Mouse (Mus musculus): ENCODE results near the gene Mymk.
A peak's percentile ranks its signal among the peaks of the same experiment; 100 is the strongest.

The Mymk gene

GRCm38 (mm10) chr2:27037008-27037407 is 35.0 kb downstream of the Mymk start:
- DNase-seq (ENCODE audit: low spot score in 2 of 2), result no peak

GRCm38 (mm10) chr2:27036003-27036402 is 36.0 kb downstream of the Mymk start:
- no peak for DNase-seq (ENCODE audit: low spot score in 2 of 2)

DNA sequence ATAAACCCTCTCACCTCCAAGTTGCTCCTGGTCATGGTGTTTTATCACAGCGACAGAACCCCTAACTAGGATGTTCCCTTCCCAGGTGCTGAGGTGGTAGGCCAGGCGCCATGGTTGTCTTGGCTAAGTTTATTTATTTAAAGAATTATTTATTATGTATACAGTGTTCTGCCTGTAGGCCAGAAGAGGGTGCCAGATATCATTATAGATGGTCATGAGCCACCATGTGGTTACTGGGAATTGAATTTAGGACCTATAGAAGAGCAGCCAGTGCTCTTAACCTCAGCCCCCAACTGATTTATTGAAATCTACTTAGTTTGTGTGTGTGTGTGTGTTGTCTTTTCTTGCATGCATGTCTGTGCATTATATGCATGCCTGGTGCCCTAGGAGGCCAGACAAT is 39.6 kb downstream of the Mymk start:
- DNase-seq (ENCODE audit: low spot score in 2 of 2), result no peak

DNA sequence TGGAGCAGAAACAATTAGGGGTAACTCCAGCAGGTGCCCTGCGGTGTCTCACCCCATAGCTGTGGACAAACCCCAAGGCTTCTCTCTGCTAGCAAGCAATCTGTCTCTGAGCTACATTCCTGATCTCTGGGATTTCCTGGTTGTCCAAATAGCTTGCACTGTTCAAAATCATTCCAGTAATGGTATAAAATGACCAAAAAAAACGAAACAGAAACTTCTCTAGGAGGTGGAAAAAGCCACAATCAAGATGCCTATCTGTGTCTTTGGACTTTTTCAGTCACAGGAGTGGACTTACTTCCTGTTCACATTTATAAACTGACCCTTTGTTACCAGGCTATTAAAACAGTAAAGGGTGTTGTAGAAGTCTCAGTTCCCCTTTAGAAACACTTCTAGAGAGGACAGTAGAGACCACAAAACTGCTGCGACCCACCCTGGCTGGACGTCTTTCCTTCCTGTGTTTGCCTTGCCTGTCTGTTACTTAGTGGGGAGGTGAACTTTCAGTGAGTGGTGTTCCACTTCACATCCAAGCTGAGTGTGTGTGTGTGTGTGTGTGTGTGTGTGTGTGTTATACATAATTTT is 43.5 kb downstream of the Mymk start:
- no peak for DNase-seq (ENCODE audit: low spot score in 2 of 2)

- DNase-seq (ENCODE audit: low spot score in 2 of 2), result peak; percentile 59 to 79
Measured at GRCm38 (mm10) chr2:27027618-27028436, 44.2 kb downstream of the Mymk start, which contains the start of gene Slc2a6. Gene Slc2a6, minus strand, starts transcription at chr2:27027998.

DNA sequence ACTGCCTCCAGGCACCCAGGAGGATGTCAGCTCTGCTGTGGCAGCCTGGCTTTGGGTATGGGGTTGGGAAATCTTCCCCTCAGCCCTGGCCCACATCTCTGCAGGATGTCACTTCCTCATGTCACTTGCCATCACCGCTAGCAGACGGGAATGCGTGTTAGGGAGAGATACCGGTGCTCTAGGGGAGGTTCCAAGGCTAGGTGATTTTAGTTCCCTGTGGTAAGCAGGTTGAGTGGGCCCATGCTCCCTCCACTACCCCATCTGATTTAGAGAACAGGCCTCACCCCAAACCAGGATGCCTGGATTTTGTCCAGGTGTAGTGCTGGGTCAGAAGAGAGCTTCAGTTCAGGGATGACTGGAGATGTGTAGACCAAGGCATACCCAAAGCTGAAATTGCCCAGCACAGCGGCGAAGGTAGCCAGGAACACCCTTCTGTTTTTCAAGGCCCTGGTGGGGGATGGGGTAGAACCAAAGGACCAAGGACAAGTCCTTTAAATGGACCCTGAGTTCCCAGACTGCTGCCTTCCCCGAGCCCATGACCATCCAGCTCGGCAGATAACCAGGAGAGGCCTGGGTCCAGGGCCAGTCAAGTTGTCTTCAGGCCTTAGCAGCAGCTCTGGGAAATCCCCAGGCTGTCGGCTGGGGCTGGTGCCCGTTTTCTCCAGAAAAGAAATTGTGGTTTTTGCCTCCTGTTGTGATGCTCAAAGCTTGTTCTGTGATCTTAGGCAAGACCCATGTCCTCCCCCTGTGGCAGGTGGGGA is 44.9 kb downstream of the Mymk start:
- DNase-seq (ENCODE audit: low spot score in 2 of 2), result no peak

DNA sequence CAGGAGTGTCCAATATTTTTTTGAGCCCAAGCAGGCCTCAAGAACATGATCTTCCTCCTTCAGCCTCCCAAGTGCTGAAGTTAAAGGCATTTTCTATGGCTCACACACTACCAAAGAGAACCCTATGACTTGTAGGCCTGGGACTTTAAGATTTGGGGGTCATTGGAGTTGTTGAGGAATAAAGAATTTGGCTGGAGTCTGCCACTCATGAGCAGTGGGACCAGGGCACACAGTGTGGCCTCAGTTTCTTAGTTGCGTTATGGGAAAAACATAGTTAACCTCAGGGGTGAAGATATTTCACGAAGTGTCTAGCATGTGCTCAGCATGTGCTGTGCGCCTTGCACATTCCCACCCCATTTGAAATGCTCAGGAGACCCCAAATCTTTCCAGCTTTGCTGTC is 45.6 kb downstream of the Mymk start:
- no peak for DNase-seq (ENCODE audit: low spot score in 2 of 2)

- DNase-seq (ENCODE audit: low spot score in 2 of 2), result no peak
Measured at GRCm38 (mm10) chr2:27025545-27025944, 46.4 kb downstream of the Mymk start.

DNA sequence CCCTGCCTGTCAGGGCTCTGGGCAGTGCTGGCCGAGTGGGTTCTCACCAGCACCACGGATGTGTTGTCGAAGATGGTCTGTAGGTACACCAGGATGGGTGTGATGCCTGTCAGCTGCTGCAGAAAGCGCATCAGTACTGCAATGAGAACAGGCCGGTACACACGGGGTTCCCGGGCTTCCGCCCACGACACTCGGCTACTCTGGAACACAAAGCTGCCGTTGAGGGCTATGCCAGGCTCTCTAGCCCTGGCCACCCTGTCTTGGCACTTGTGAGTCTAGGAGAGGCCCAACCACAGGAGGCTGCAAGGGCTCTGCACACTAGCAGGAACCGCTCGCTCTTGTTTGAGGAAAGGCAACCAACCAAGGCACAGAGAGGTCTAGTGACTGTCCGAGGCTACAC is 47.8 kb downstream of the Mymk start:
- no peak for DNase-seq (ENCODE audit: low spot score in 2 of 2)

DNA sequence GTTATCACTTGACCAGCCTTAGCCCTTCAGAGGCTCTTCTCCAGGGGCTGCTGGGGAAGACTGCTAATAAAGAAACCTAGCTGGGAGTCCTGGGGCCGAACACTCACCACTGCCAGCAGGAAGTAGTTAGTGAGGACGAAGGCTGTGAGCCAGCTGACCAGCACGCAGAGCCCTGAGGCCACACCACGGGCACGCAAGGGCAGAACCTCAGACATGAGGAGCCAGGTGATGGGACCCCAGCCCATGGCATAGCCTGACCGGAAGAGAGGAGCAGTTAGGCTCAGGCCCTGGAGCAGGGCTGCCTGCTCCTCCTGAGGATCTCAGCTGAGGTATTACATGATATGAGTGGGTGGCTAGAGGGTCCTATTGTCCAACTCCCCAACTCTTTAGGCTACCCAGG is 49.4 kb downstream of the Mymk start:
- no peak for DNase-seq (ENCODE audit: low spot score in 2 of 2)

GRCm38 (mm10) chr2:27021103-27021502 is 50.9 kb downstream of the Mymk start:
- DNase-seq (ENCODE audit: low spot score in 2 of 2), result no peak

DNA sequence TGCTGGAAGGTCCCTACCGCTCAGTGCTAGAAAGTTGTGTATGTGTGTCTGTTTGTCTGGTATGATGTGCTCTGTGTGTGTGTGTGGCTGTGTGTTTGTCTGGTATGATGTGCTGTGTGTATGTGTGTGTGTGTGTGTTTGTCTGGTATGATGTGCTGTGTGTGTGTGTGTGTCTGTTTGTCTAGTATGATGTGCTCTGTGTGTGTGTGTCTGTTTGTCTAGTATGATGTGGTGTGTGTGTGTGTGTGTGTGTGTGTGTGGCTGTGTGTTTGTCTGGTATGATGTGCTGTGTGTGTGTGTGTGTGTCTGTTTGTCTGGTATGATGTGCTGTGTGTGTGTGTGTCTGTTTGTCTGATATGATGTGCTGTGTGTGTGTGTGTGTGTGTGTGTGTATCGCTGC is 52.4 kb downstream of the Mymk start:
- DNase-seq (ENCODE audit: low spot score in 2 of 2), result no peak

DNA sequence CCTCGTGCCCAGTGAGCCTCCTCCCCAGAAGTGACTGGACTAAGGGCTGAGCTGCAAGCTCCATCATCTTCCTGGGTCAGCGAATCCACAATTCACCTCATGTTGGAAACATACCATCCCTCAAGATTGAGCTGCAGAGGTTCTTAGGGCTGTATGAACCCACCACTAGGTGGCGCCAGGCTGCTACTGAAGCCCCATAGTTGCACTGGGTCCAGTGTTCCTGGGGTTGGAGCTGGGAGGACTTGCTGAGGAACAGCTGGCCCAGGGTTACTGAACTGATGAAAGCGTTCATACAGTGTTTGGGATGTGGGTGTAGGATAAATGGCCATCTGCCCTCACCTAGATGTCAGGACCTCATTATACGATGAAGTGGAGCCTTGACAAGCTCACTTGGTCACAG is 54.2 kb downstream of the Mymk start:
- DNase-seq (ENCODE audit: low spot score in 2 of 2), result peak in 1 of 2 experiments; percentile 78

Data from cerebellum, postnatal 4 days (tissue).